Mouse (Mus musculus) forebrain, postnatal 0 days (tissue): ENCODE results near the gene Spata13. TPM values are rescaled to one million over a fixed set of nuclear protein-coding genes. Genes with fewer than 3 reads are reported as not detected.

Experiments used
- ATAC-seq: fragments of 200-750 bp; cut with Nextera tagmentation; 2 replicates; pipeline ENCODE4 v1.8.0; 2017; ENCODE audit warnings: mild to moderate bottlenecking, moderate library complexity
- DNase-seq: peaks from one replicate; pipeline ENCODE4 v3.0.0-alpha.2; 2015
- H3K27ac ChIP-seq: fragments of 300-500 bp; sonication (generic); 2 replicates; pipeline ENCODE4 v1.5.1; 2014; ENCODE audit warnings: low read depth, mild to moderate bottlenecking, antibody characterized with exemption, low read length, moderate library complexity, mixed read lengths
- H3K27me3 ChIP-seq: fragments of 300-500 bp; sonication (generic); 2 replicates; pipeline ENCODE4 v1.6.1; 2014; ENCODE audit warnings: mild to moderate bottlenecking, low read length, mixed read lengths; ENCODE audit not compliant: insufficient read depth
- H3K36me3 ChIP-seq: fragments of 300-500 bp; sonication (generic); 2 replicates; pipeline ENCODE4 v1.6.1; 2014; ENCODE audit warnings: mild to moderate bottlenecking, moderate library complexity; ENCODE audit not compliant: insufficient read depth
- H3K4me1 ChIP-seq: fragments of 300-500 bp; sonication (generic); 2 replicates; pipeline ENCODE4 v1.6.1; 2014; ENCODE audit warnings: antibody characterized with exemption; ENCODE audit not compliant: insufficient read depth
- H3K4me2 ChIP-seq: fragments of 300-500 bp; sonication (generic); 2 replicates; pipeline ENCODE4 v1.6.1; 2014; ENCODE audit warnings: low read depth, mild to moderate bottlenecking, moderate library complexity
- H3K4me3 ChIP-seq: fragments of 300-500 bp; sonication (generic); 2 replicates; pipeline ENCODE4 v1.5.1; 2014; ENCODE audit warnings: low read depth, low read length, mixed read lengths
- H3K9ac ChIP-seq: fragments of 300-500 bp; sonication (generic); 2 replicates; pipeline ENCODE4 v1.6.1; 2014; ENCODE audit warnings: mild to moderate bottlenecking
- H3K9me3 ChIP-seq: fragments of 300-500 bp; sonication (generic); 2 replicates; pipeline ENCODE4 v1.6.1; 2016; ENCODE audit warnings: low read length
- CTCF ChIP-seq: sonication (generic); IDR thresholded peaks from 2 replicates; pipeline ENCODE4 v1.5.1; 2016; ENCODE audit warnings: antibody characterized with exemption, control low read depth, low read depth
- whole genome bisulfite sequencing: fragments of 180-500 bp; shearing (Covaris S2); extraction: QIAGEN DNeasy Blood & Tissue Kit; methylation state at CpG from one replicate; pipeline ENCODE4 v1.1.7; 2014; 5-methylcytosine and 5-hydroxymethylcytosine counted together
- polyA plus RNA-seq: library from polyadenylated mRNA; unstranded; fragments of >200 nt; fragmentation: Nextera tagmentation; extraction: Ambion mirVana; gene quantifications from 2 replicates; pipeline ENCODE4 v1.2.1, GENCODE M21; 2015
- total RNA-seq: library from RNA; depleted of rRNA; stranded (reverse); fragments of >200 nt; gene quantifications from 2 replicates; pipeline ENCODE4 v1.2.3, GENCODE M21; 2014

The Spata13 gene
- total and polyA plus RNA-seq, 2 experiments from 2014 or later: 17.3 to 43.6 TPM

DNA sequence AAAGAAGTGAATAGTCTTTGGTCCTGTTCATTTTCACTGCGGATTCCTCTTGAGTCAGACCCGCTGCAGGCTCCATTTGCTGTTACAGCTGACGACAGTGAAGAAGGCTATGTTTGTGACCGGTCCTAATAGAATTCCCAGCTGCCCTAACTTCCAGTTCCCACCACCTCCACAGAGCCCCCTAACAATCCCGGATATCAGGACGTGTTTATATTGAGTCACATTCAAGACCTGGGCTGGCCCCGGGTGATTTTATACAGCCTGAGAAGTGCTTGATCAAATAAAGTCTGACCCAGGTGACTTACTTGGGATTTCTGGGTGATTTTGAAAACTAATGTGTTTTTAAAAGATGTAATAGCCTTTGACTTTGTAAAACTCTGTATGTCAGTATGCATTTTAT lies 129.0 kb downstream of the Spata13 start:
- Histone ChIP-seq H3K4me1 (no peaks in the 10 kb centered on the region; the same call in 1 of the 2 replicates), H3K27ac (no peak overlapping the region), H3K36me3 (peaks cover 15% of the 10 kb centered on the region), H3K4me2 (no peak overlapping the region), H3K9me3 (no peaks in the 10 kb centered on the region), H3K4me3 (no peak overlapping the region), H3K9ac (no peak overlapping the region), H3K27me3 (no peaks in the 10 kb centered on the region)
- TF ChIP-seq CTCF: no peak
- no peak for DNase-seq
- ATAC-seq: no peak
- WGBS: 70% methylated on average over 7 of the region's 7 CpGs

DNA sequence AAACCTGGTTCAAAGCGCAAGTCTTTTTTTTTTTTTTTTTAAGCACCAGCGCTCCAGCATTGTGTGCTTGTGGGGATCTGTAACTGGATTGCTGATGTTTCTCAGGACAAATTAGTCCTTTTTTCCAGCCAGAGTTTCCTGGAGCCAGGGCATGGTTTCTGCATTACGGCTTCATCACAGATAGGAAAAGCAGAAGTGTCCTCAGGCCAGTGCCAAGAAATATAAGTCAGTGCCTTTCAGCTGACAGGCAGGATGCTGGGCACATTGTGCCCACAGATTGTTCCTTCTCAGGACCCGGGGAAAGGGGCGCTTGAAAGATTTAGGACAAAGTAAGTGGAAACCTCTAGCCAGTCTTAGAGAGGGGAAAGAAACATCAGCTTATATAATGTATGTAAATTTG lies 129.9 kb downstream of the Spata13 start:
- H3K27me3 ChIP-seq: no peaks in the 10 kb centered on the region
- H3K9ac ChIP-seq: no peak overlapping the region
- peaks cover 15% of the 10 kb centered on the region for H3K36me3 ChIP-seq
- no peaks in the 10 kb centered on the region for H3K9me3 ChIP-seq
- H3K4me1 ChIP-seq: no peaks in the 10 kb centered on the region; the same call in 1 of the 2 replicates
- H3K27ac ChIP-seq: no peak overlapping the region
- no peak overlapping the region for H3K4me3 ChIP-seq
- WGBS: 88% methylated on average over 5 of the region's 5 CpGs
- DNase-seq (no peak), ATAC-seq (no peak)
- no peak for TF ChIP-seq CTCF
- H3K4me2 ChIP-seq: no peak overlapping the region

DNA sequence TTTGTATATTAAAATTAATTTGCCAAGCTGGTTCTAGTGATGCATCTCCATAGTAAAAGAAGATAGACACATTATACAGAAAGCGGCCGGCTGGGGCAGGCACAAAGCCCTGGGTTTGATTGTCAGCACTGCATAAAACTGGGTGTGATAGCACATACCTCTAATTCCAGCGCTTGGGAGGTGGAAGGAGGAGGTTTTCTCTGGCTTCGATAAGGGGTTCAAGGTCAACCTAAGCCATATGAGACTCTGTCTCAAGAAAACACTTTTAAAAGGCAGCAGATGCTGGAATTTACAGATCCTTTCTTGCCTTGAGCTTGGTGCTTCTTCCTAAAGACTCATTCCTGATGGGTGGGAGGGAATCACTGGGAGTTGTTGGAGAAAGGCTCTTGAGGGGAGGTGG lies 130.7 kb downstream of the Spata13 start:
- Histone ChIP-seq H3K4me2 (no peak overlapping the region), H3K4me3 (no peak overlapping the region), H3K27me3 (no peaks in the 10 kb centered on the region), H3K9ac (no peak overlapping the region), H3K9me3 (no peaks in the 10 kb centered on the region), H3K36me3 (peaks cover 13% of the 10 kb centered on the region), H3K4me1 (no peaks in the 10 kb centered on the region; the same call in 1 of the 2 replicates), H3K27ac (no peak overlapping the region)
- WGBS: 81% methylated on average over 4 of the region's 4 CpGs
- TF ChIP-seq CTCF: no peak
- ATAC-seq (no peak), DNase-seq (no peak)

DNA sequence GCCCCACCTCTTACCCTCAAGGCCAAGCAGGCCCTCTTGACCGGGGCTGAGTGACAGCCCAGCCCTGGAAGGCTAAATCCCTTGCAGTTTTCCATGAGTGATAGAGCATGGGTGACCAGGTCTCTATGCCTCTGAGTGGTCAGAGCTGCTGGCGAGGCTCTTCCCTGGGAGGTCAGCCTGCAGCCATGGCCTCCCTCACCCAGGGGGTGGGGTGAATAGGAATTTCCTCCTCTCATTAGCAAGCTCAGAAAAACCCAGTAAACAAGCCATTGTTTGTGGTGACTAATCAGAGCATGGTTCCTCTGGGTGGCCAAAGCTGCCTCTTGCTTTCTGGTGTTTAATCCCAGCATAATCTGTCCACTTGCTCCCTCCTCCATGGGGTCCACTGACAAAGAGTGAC lies 131.2 kb downstream of the Spata13 start:
- no peak overlapping the region for H3K27ac ChIP-seq
- H3K36me3 ChIP-seq: peaks cover 13% of the 10 kb centered on the region
- H3K9ac ChIP-seq: no peak overlapping the region
- no peak overlapping the region for H3K4me3 ChIP-seq
- DNase-seq: no peak
- no peaks in the 10 kb centered on the region; the same call in 1 of the 2 replicates for H3K4me1 ChIP-seq
- no peak for TF ChIP-seq CTCF
- WGBS: 57% methylated on average over 2 of the region's 2 CpGs
- H3K4me2 ChIP-seq: no peak overlapping the region
- H3K27me3 ChIP-seq: no peaks in the 10 kb centered on the region
- no peak for ATAC-seq
- H3K9me3 ChIP-seq: no peaks in the 10 kb centered on the region

DNA sequence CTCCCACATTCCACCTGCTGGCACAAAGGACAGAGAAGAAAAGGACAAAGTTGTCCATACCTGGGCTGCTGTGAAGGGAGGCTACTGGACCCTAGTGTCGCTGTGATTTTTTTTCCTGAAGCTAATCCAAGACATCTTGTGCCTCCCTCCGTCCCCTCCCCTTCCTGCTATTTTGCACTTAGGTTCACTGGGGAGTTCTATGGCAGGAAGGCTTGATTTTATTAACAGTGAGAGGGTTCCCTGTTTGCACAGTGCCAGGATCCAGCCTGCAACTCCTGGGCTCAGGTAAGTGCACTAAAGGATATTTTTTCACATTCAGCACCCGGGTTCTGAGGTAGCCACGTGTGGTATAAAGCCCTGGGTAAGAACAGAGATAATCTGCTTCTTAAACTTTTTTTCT lies 134.1 kb downstream of the Spata13 start, which contains the start of gene C1qtnf9:
Gene C1qtnf9 (plus strand): TSS at position 251 of the 400 bp plus-strand sequence.
- ATAC-seq: no peak
- DNase-seq: no peak
- no peak within 1 kb of the TSS for H3K4me2 ChIP-seq
- H3K27me3 ChIP-seq: no peaks in the 10 kb centered on the region
- WGBS: 82% methylated on average over 4 of the region's 4 CpGs
- no peaks in the 10 kb centered on the region; the same call in 1 of the 2 replicates for H3K4me1 ChIP-seq
- no peak within 1 kb of the TSS for H3K9ac ChIP-seq
- no peaks in the 10 kb centered on the region for H3K36me3 ChIP-seq
- H3K4me3 ChIP-seq: no peak within 1 kb of the TSS
- no peak for TF ChIP-seq CTCF
- H3K27ac ChIP-seq: no peak within 1 kb of the TSS
- no peaks in the 10 kb centered on the region for H3K9me3 ChIP-seq

DNA sequence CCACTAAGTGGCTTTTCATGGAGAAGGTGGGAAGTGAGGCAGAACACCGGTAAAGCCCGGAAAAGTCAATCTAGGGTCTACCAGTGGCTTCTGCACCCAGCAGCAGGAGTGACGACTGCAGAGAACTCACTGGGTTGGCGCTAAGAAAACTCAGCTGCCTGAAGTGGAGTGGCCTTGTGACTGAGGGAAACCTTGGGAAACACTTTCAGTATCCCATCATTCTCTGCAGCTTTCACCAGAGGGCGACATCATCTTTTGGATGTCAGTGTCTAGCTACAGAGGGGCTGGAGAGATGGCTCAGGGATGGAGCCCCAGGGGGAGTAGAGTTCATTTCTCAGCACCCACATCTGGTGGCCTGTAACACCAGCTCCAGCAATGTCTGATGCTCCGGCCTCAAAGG lies 135.5 kb downstream of the Spata13 start:
- Histone ChIP-seq H3K4me2 (no peak overlapping the region), H3K9ac (no peak overlapping the region), H3K27me3 (no peaks in the 10 kb centered on the region), H3K27ac (no peak overlapping the region), H3K9me3 (no peaks in the 10 kb centered on the region), H3K36me3 (no peaks in the 10 kb centered on the region), H3K4me3 (no peak overlapping the region), H3K4me1 (no peaks in the 10 kb centered on the region)
- 41% methylated on average over 6 of the region's 6 CpGs for WGBS
- 0 out of 2 replicates have a peak, but pooled peaks have one; percentile 5 for ATAC-seq
- peak; percentile 51 for TF ChIP-seq CTCF
- DNase-seq: no peak

DNA sequence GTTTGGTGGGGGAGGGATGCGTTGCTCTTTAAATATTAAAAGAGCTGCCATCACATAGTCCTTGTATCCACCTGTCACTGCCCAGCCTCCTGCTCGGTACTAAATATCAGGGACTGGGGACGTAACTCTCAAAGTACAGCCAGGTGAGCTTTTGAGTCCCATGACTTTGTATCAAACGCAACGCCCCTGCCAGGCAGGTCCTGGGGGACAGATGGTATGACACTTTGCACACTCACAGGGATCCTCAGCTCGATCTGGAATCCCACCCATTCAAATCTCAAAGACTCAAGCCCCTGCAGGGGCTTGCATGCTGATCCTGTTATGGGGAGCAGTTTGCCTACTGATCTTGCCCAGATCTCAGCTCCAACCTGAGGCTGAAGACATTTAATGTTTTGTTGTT lies 136.8 kb downstream of the Spata13 start:
- WGBS: 70% methylated on average over 6 of the region's 6 CpGs
- Histone ChIP-seq H3K9me3 (no peaks in the 10 kb centered on the region), H3K4me3 (no peak overlapping the region), H3K4me1 (no peaks in the 10 kb centered on the region), H3K9ac (no peak overlapping the region), H3K27me3 (no peaks in the 10 kb centered on the region), H3K27ac (no peak overlapping the region), H3K36me3 (no peaks in the 10 kb centered on the region), H3K4me2 (peak overlapping the region; percentile 45; the same call in 1 of the 2 replicates)
- no peak for DNase-seq
- no peak for ATAC-seq
- TF ChIP-seq CTCF: no peak

DNA sequence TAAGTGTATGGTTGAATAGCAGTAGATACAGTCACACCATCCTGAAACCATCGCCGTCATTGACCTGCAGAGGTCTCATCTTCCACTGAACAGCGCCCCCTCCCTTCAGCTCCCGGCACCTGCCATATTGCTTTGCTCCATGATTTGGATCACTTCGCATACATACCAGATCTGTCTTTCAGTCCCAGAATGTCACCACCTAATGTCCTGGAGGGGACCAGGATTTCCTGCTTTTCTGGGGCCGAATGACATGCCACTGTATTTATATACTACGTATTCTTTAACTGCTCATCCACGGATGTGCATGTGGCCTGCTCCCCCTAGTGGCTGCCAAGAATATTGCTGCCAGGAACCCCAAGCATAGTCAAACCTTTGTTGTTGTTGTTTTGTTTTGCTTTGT lies 137.3 kb downstream of the Spata13 start:
- Histone ChIP-seq H3K27me3 (no peaks in the 10 kb centered on the region), H3K4me2 (peak overlapping the region; percentile 45), H3K36me3 (no peaks in the 10 kb centered on the region), H3K27ac (no peak overlapping the region), H3K4me1 (no peaks in the 10 kb centered on the region), H3K4me3 (peak overlapping the region; percentile 36), H3K9me3 (no peaks in the 10 kb centered on the region), H3K9ac (peak overlapping the region; percentile 51; the same call in 1 of the 2 replicates)
- TF ChIP-seq CTCF: peak; percentile 96
- ATAC-seq (peak; percentile 87), DNase-seq (peak; percentile 88)
- 7% methylated on average over 8 of the region's 8 CpGs for WGBS
